In genomic region chr3:45602278-45602677, GRCm38 (mm10) we compare ENCODE assay signal across 32 mouse cellular contexts.
"Had no signal": no experiment of that assay in that cellular context is flagged by ENCODE, and none has a peak within 500 bp of the region (broad histone marks: within the 10 kb centered on the region; RNA-seq: fewer than 3 reads in every experiment).

No protein-coding gene starts in this region.

- H3K9me3 ChIP-seq: limb, embryonic 10.5 days; limb, embryonic 12.5 days; limb, embryonic 13.5 days; limb, embryonic 15.5 days; liver, embryonic 12.5 days; liver, embryonic 13.5 days; liver, embryonic 15.5 days; lung, embryonic 15.5 days; megakaryocyte, embryonic 14.5 days; midbrain, embryonic 10.5 days; midbrain, embryonic 12.5 days; midbrain, embryonic 13.5 days; midbrain, embryonic 15.5 days; neural tube, embryonic 12.5 days had no signal

- H3K4me3 ChIP-seq: limb, embryonic 10.5 days; limb, embryonic 12.5 days; limb, embryonic 13.5 days; limb, embryonic 15.5 days; liver, embryonic 12.5 days; liver, embryonic 13.5 days; liver, embryonic 15.5 days; lung, embryonic 15.5 days; megakaryocyte, embryonic 14.5 days; midbrain, embryonic 10.5 days; midbrain, embryonic 12.5 days; midbrain, embryonic 13.5 days; midbrain, embryonic 15.5 days; myocyte; neural tube, embryonic 12.5 days had no signal

- DNase-seq: left cerebral cortex, postnatal 4 days; liver; liver, embryonic 13.5 days; liver, postnatal 0 days; lung, adult 18-20 months; lung, adult 2 months; lung, embryonic 14.5 days; lung, postnatal 10 days; lung, postnatal 14 days; lung, postnatal 36 days; lung, postnatal 4 days; midbrain, embryonic 14.5 days had no signal

- H3K27me3 ChIP-seq: limb, embryonic 12.5 days; limb, embryonic 13.5 days; limb, embryonic 15.5 days; liver, embryonic 12.5 days; liver, embryonic 13.5 days; liver, embryonic 15.5 days; lung, embryonic 15.5 days; megakaryocyte, embryonic 14.5 days; midbrain, embryonic 12.5 days; midbrain, embryonic 13.5 days; midbrain, embryonic 15.5 days; neural tube, embryonic 12.5 days had no signal

- H3K27ac ChIP-seq: limb, embryonic 10.5 days; limb, embryonic 12.5 days; limb, embryonic 13.5 days; limb, embryonic 15.5 days; liver, embryonic 12.5 days; liver, embryonic 13.5 days; liver, embryonic 14.5 days; liver, embryonic 15.5 days; lung, embryonic 15.5 days; macrophage; midbrain, embryonic 10.5 days; midbrain, embryonic 12.5 days; midbrain, embryonic 13.5 days; midbrain, embryonic 15.5 days; neural tube, embryonic 12.5 days had no signal

- H3K4me2 ChIP-seq: limb, embryonic 12.5 days; limb, embryonic 13.5 days; limb, embryonic 15.5 days; liver, embryonic 11.5 days; liver, embryonic 12.5 days; liver, embryonic 13.5 days; liver, embryonic 15.5 days; lung, embryonic 14.5 days; lung, embryonic 15.5 days; midbrain, embryonic 11.5 days; midbrain, embryonic 12.5 days; midbrain, embryonic 13.5 days; midbrain, embryonic 15.5 days; neural tube, embryonic 12.5 days had no signal

- H3K36me3 ChIP-seq: limb, embryonic 10.5 days; limb, embryonic 12.5 days; limb, embryonic 13.5 days; limb, embryonic 15.5 days; liver, embryonic 12.5 days; liver, embryonic 13.5 days; liver, embryonic 15.5 days; lung, embryonic 15.5 days; midbrain, embryonic 10.5 days; midbrain, embryonic 12.5 days; midbrain, embryonic 13.5 days; midbrain, embryonic 15.5 days; neural tube, embryonic 12.5 days had no signal

- ATAC-seq: liver, embryonic 12.5 days; liver, postnatal 0 days; lung, postnatal 0 days; midbrain, embryonic 13.5 days; midbrain, embryonic 15.5 days; midbrain, embryonic 16.5 days had no signal

- H3K4me1 ChIP-seq: limb, embryonic 10.5 days; limb, embryonic 12.5 days; limb, embryonic 13.5 days; limb, embryonic 15.5 days; liver, embryonic 12.5 days; liver, embryonic 13.5 days; liver, embryonic 15.5 days; lung, embryonic 15.5 days; megakaryocyte, embryonic 14.5 days; midbrain, embryonic 10.5 days; midbrain, embryonic 12.5 days; midbrain, embryonic 13.5 days; midbrain, embryonic 15.5 days; neural tube, embryonic 12.5 days had no signal

- H3K9ac ChIP-seq: limb, embryonic 12.5 days; limb, embryonic 13.5 days; limb, embryonic 15.5 days; liver, embryonic 12.5 days; liver, embryonic 13.5 days; liver, embryonic 14.5 days; liver, embryonic 15.5 days; liver, postnatal 0 days; lung, embryonic 14.5 days; lung, embryonic 15.5 days; midbrain, embryonic 12.5 days; midbrain, embryonic 13.5 days; midbrain, embryonic 15.5 days; neural tube, embryonic 12.5 days had no signal
